Mouse (Mus musculus): Measurements from ENCODE around the gene Commd2. TPM values are rescaled to one million over a fixed set of nuclear protein-coding genes. Genes with fewer than 3 reads are reported as not detected.

Gene Commd2
- polyA plus RNA-seq (2012; rRNA removed), result 18.2 and 20.0 TPM in 2 replicates

DNA sequence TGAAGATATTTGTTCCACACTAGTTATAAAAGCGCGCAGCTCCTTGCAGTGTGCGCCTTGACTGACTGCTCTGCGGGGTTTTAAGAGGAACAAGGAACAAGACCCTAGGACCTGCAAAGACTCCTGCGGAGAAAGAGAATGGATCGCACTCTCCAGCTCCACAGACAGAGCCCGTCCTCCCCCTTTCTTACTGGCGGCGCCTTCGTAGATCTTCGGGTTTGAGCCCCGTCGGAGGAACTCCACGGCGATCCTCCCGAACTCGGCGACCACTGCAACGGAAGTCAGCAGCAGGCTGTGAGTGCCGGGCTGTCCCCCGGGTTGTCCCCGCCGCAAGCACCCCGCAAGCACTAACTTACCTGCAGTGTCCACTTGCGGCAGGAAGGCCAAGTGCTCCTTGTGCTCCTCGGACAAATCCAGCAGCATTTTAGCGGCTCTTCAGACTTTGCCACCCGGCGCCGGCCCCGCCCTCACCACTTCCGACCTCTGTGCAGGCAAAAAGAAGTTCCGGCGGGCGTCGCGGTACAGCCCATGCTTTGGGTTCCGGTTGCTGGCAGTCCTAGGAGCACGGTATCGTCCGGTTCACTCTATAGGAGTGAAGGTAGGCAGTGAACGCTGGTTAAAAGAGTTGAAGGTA lies at the start of gene Commd2:
TSS of gene Commd2 (minus strand) at position 485 of the 634 bp plus-strand sequence.

DNA sequence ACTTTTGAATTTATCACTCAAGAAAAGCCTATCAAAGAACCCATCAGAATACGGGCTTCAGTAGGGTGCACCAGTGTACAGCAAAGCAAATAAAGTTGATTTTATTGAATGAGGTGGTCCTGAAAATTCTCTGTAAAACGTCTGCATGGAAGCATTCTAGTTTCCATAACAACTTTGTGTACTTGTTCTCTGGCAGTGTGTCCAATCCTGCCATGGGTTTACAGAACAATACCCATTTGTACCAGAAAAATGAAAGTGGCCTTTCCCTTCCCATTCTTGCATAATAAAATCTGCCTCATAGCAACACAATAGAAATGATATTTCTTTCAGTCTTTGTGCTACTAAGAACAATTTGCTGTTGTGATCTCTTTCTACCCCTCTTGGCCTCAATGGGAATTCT lies 41.2 kb upstream of the Commd2 start, which contains the start of gene Ankub1:
TSS of gene Ankub1 (minus strand) at position 81 of the 400 bp plus-strand sequence.

Other genes starting within 250 kb of the Commd2 start
- gene Tm4sf4, start 226.4 kb downstream of the Commd2 start, polyA plus RNA-seq (2012; rRNA removed), result 84.0 and 105 TPM in 2 replicates
- 3.4 and 3.6 TPM in 2 replicates for gene Wwtr1, start 75.8 kb downstream of the Commd2 start, polyA plus RNA-seq (2012; rRNA removed)
- gene Ankub1, start 41.1 kb upstream of the Commd2 start, polyA plus RNA-seq (2012; rRNA removed), result 0.05 and 0.06 TPM in 2 replicates
- 27.7 and 31.7 TPM in 2 replicates for gene Rnf13, start 84.3 kb upstream of the Commd2 start, polyA plus RNA-seq (2012; rRNA removed)
- gene Pfn2, start 196.4 kb upstream of the Commd2 start, polyA plus RNA-seq (2012; rRNA removed), result 3.3 and 3.6 TPM in 2 replicates